Mouse (Mus musculus): Measurements from ENCODE around the gene Ang. TPM values are rescaled to one million over a fixed set of nuclear protein-coding genes. Genes with fewer than 3 reads are reported as not detected.

Ang gene
- polyA plus RNA-seq, 1 experiment from 2014 or later = 45.4 TPM

DNA sequence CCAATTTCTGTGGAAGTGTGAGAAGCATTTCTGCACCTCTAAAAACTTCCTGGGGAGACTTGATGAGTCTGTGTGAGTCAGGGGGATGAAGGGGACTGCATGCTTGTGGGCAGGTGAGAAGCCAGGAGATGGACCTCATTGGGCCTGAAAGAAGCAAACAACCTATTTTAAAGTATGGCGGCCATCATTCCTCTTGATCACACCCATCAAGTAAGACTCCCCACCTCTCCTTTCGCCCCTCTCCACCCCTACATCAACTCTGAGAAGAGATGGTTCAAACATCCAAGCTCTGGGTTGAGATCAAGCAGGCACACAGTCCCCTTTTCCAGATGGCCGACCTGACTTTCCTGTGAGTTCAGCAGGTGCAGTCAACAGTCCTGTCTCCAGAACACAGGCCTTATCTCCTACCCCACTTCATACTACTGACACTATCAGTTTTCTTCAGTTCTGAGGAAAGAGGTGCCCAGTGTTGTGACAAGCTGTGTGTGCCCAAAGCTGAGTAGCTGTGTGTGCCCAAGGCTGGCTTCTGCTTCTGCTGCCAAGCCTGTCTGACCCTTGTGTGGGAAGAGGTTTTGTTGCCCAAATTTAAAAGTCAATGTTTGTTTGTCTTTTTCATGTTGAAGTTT lies 59.4 kb downstream of the Ang start:
- H3K4me2 ChIP-seq (replicated peaks; ENCODE audit: low read depth, low read length) = no peak overlapping the region
- DNase-seq (ENCODE audit: low spot score) = no peak
- H3K27ac ChIP-seq (ENCODE audit: low read length) = no peak overlapping the region
- no peak overlapping the region for H3K9ac ChIP-seq (replicated peaks; ENCODE audit: low read depth)
- ATAC-seq = no peak
- H3K4me1 ChIP-seq (ENCODE audit: insufficient read depth, low read depth, low read length) = no peaks in the 10 kb centered on the region
- H3K9me3 ChIP-seq (ENCODE audit: low read length) = no peaks in the 10 kb centered on the region
- TF ChIP-seq EP300 (IDR thresholded peaks at IDR 0.05) (no peak), CTCF (IDR thresholded peaks at IDR 0.05) (no peak)
- no peaks in the 10 kb centered on the region for H3K36me3 ChIP-seq (ENCODE audit: insufficient read depth, low read length)
- 89% methylated on average over 3 of the region's 3 CpGs for WGBS
- no peaks in the 10 kb centered on the region for H3K27me3 ChIP-seq (replicated peaks; ENCODE audit: insufficient read depth, low read length)
- H3K4me3 ChIP-seq (ENCODE audit: low read depth, low read length) = no peak overlapping the region

Other genes starting within 250 kb of the Ang start
- gene Tep1, start 220.6 kb upstream of the Ang start, polyA plus RNA-seq (2015; fragmentation: Nextera tagmentation; extraction: Ambion mirVana) = 11.1 and 13.0 TPM in 2 replicates
- gene Klhl33, start 193.6 kb upstream of the Ang start, polyA plus RNA-seq (2015; fragmentation: Nextera tagmentation; extraction: Ambion mirVana) = 0.52 and 0.63 TPM in 2 replicates
- 96.7 and 102 TPM in 2 replicates for gene Osgep, start 166.3 kb upstream of the Ang start, polyA plus RNA-seq (2015; fragmentation: Nextera tagmentation; extraction: Ambion mirVana)
- gene Apex1, start 166.2 kb upstream of the Ang start, polyA plus RNA-seq (2015; fragmentation: Nextera tagmentation; extraction: Ambion mirVana) = 52.4 and 61.2 TPM in 2 replicates
- gene Pip4p1, start 160.3 kb upstream of the Ang start, polyA plus RNA-seq (2015; fragmentation: Nextera tagmentation; extraction: Ambion mirVana) = 52.0 and 52.3 TPM in 2 replicates
- gene Pnp, start 160.1 kb upstream of the Ang start, polyA plus RNA-seq (2015; fragmentation: Nextera tagmentation; extraction: Ambion mirVana) = 74.6 and 76.8 TPM in 2 replicates
- not detected in 2 replicates for gene Gm49342, start 146.6 kb upstream of the Ang start, polyA plus RNA-seq (2015; fragmentation: Nextera tagmentation; extraction: Ambion mirVana)
- 0.80 and 1.2 TPM in 2 replicates for gene Pnp2, start 135.2 kb upstream of the Ang start, polyA plus RNA-seq (2015; fragmentation: Nextera tagmentation; extraction: Ambion mirVana)
- gene Rnase10, start 83.4 kb upstream of the Ang start, polyA plus RNA-seq (2015; fragmentation: Nextera tagmentation; extraction: Ambion mirVana) = 0.14 TPM in 1 of 2 replicates, not detected in the other
- not detected in 2 replicates for gene Rnase9, start 49.3 kb upstream of the Ang start, polyA plus RNA-seq (2015; fragmentation: Nextera tagmentation; extraction: Ambion mirVana)
- gene Rnase11, start 41.0 kb upstream of the Ang start, polyA plus RNA-seq (2015; fragmentation: Nextera tagmentation; extraction: Ambion mirVana) = not detected in 2 replicates
- 0.27 and 0.55 TPM in 2 replicates for gene Rnase12, start 33.5 kb upstream of the Ang start, polyA plus RNA-seq (2015; fragmentation: Nextera tagmentation; extraction: Ambion mirVana)
- 0.05 and 0.10 TPM in 2 replicates for gene Olfr750, start 16.7 kb upstream of the Ang start, polyA plus RNA-seq (2015; fragmentation: Nextera tagmentation; extraction: Ambion mirVana)
- gene Rnase4, start 73 bp upstream of the Ang start, polyA plus RNA-seq (2015; fragmentation: Nextera tagmentation; extraction: Ambion mirVana) = 423 and 443 TPM in 2 replicates
- gene Eddm3b, start 23.3 kb downstream of the Ang start, polyA plus RNA-seq (2015; fragmentation: Nextera tagmentation; extraction: Ambion mirVana) = 0.08 and 0.15 TPM in 2 replicates
- 2.9 and 3.2 TPM in 2 replicates for gene Rnase6, start 32.8 kb downstream of the Ang start, polyA plus RNA-seq (2015; fragmentation: Nextera tagmentation; extraction: Ambion mirVana)
- 0.70 and 0.74 TPM in 2 replicates for gene Rnase1, start 55.6 kb downstream of the Ang start, polyA plus RNA-seq (2015; fragmentation: Nextera tagmentation; extraction: Ambion mirVana)
- 0.16 TPM in 1 of 2 replicates, not detected in the other for gene Rnase2b, start 71.1 kb downstream of the Ang start, polyA plus RNA-seq (2015; fragmentation: Nextera tagmentation; extraction: Ambion mirVana)
- not detected in 2 replicates for gene Ang2, start 108.0 kb downstream of the Ang start, polyA plus RNA-seq (2015; fragmentation: Nextera tagmentation; extraction: Ambion mirVana)
- gene Ear14, start 112.2 kb downstream of the Ang start, polyA plus RNA-seq (2015; fragmentation: Nextera tagmentation; extraction: Ambion mirVana) = not detected in 2 replicates
- not detected in 2 replicates for gene Rnase2a, start 165.0 kb downstream of the Ang start, polyA plus RNA-seq (2015; fragmentation: Nextera tagmentation; extraction: Ambion mirVana)

Data from lung, postnatal 0 days (tissue).